Mouse (Mus musculus) lung, adult 2 months (tissue): ENCODE measurements around the gene Fbxl8.

Source experiments
- CTCF ChIP-seq: fragments of 200-500 bp; IDR thresholded peaks from 2 replicates; pipeline ENCODE4 v1.5.1; 2011; ENCODE audit warnings: mild to moderate bottlenecking, low read length, control low read depth; ENCODE audit not compliant: insufficient read depth
- POLR2A ChIP-seq: fragments of 200-500 bp; IDR thresholded peaks from 2 replicates; pipeline ENCODE4 v1.6.1; 2011; ENCODE audit warnings: low read depth, mild to moderate bottlenecking, control low read depth, low read length, borderline replicate concordance; ENCODE audit errors: extremely low read depth

DNA sequence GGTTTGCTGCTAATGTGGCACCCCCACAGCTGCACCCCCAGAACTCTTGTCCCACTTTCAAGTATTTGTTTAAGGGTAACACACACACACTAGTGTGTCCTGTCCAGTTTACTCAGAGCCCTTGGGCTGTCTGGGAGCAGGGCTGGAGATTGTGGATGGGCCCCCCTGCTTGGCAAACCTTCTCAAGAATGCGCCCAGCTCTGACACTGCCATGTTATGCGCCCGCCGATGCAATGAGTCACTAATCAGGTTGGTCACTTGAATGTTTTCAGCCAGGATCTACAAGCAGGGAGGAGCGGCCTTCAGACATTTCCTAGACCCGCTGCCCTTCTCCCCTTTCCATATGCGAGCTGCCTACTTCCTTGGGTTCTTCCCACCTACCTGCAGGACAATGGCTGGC, 28.0 kb downstream of the Fbxl8 start:
- TF ChIP-seq POLR2A (no peak), CTCF (no peak)
